Mouse (Mus musculus) right cerebral cortex, postnatal 4 days (tissue): Measurements from ENCODE around the gene Ngfr.
"Not testable (repeated sequence)": the region's sequence is repeated elsewhere in the genome, so short reads cannot be mapped to it uniquely, and the experiment has no call there.

Source experiments
- DNase-seq: peaks from one replicate; pipeline ENCODE4 v3.0.0-alpha.2; 2022

Ngfr gene

GRCm38 (mm10) chr11:95587423-95587951, at the start of gene Ngfr:
TSS of gene Ngfr (minus strand) at chr11:95587735.
- DNase-seq, result peak; percentile 40

GRCm38 (mm10) chr11:95635030-95635429, 47.5 kb upstream of the Ngfr start:
- DNase-seq, result no peak

- DNase-seq, result no peak
Observed at GRCm38 (mm10) chr11:95633512-95634000, 46.0 kb upstream of the Ngfr start.

DNA sequence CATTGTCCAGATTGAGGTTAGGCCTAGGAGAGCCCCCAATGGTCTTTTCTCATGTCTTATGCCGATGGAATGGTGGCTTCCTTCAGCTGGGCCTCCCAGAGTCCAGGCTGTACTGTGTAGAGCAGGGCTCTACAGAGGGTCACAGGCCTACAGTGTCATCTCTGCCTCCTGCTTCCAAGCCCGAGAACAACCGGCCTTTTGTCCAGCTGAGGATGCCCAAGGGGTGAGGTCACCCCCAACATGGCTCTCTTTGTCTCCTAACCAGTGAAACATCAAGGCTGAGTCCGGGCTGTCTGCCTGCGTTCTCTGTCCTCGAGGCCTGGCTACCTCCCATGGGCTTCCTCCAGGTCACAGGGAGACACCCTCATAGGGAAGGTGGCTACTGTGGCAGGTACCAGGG, 44.9 kb upstream of the Ngfr start:
- no peak for DNase-seq

- no peak for DNase-seq
Observed at GRCm38 (mm10) chr11:95631301-95631700, 43.8 kb upstream of the Ngfr start.

DNA sequence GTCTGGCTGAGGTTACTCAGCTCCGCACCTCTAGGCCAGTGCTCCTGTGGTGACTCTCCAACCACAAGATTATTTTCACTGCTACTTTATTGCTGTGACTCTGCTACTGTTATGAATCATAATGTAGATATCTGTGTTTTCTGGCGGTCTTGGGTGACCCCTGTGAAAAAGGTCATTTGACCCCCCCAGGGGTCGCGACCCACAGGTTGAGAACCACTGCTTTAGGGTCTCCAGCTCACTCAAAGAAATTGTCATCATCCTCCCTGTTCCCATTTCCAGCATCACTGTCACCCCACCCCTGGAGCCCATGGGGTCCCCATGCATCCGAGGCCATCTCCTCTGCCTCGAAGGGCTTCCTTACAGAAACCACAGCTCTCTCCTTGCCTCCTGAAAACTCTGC, 43.0 kb upstream of the Ngfr start:
- no peak for DNase-seq

DNA sequence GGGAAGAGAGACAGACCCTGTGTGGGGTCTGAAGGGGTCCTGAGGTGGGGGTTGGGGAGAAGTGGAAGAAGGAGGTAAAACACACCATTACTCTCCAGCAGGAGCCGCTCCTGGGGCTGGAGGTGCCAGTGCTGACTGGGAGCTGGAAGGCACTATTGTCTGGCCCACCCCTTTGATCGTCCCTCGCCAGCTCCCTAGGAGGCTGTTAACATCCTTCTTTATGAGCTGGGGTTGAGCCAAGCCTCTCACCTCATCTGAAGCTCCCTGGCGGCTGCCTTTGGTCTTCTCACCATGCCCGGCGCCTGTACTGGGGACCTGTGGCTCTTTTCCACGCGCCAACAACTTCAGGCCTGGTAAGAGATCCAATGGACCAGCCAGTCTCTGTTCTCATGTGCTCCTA, 34.9 kb upstream of the Ngfr start:
- no peak for DNase-seq

DNA sequence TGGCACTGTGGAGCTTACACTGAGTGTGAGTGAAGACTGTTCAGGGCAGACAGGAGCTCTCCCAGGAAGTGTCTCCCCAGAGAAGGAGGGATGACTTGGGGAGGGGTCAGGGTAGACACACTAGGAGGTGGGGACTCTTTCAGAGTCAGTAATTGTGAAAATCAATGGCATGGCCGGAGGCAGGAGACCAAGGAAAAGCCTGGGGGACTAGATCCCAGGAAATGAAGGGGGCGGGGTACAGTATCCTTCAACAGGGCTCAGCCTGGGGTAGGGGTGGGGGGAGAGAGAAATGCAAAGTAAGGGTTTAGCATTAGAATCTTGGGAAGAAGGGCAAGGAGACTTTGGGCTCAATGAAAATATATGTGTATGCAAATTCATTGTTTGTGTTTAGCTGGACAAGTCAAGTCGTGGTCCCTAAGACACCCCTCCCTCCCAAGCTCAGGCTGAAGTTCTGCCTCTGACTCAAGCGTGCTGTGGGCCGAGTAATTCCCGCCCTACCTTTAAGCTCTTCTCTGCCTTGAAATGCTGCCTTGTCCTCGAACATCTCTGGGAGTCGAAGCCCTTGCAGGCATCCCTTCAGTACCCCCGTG, 34.1 kb upstream of the Ngfr start:
- no peak for DNase-seq

DNA sequence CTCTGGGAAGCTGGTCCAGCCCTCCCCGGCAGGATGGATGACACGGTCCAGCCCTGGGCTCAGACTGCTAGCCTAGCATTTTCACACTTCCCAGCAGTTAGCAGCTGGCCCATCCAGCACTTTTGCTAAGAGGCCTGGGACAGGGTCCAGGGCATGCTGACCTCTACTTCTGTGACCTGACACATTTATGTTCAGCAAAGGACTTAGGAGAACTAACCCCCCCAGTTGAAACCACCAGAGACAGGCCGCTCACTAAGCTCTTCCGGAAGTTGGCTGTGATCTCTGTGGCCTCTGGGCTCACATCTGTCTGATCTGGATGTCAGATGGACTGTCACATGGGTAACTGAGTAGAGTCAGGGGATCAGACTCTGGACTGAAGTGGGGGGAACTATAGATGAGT, 33.5 kb upstream of the Ngfr start:
- no peak for DNase-seq

GRCm38 (mm10) chr11:95619886-95620444, 32.4 kb upstream of the Ngfr start:
- DNase-seq, result no peak

DNA sequence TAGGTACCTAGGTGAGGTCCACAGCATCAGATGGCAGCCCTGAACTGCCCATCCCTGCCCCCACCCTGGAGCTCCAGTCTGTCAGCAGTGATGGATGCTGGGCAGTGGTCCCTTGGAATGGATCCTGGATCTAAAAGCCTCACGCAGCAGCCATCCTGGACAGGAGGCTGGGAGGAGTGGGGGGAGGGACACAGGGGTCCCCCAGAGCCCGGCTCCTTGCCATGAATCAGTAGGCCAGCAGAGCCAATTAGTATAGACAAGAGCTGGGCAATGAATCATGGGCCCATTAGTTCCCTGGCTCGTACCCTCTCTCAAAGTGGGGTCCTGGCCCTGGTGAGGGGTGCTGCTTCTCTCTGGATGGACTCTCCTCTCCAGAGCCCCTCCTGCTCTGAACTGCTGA, 31.5 kb upstream of the Ngfr start:
- DNase-seq, result no peak

DNA sequence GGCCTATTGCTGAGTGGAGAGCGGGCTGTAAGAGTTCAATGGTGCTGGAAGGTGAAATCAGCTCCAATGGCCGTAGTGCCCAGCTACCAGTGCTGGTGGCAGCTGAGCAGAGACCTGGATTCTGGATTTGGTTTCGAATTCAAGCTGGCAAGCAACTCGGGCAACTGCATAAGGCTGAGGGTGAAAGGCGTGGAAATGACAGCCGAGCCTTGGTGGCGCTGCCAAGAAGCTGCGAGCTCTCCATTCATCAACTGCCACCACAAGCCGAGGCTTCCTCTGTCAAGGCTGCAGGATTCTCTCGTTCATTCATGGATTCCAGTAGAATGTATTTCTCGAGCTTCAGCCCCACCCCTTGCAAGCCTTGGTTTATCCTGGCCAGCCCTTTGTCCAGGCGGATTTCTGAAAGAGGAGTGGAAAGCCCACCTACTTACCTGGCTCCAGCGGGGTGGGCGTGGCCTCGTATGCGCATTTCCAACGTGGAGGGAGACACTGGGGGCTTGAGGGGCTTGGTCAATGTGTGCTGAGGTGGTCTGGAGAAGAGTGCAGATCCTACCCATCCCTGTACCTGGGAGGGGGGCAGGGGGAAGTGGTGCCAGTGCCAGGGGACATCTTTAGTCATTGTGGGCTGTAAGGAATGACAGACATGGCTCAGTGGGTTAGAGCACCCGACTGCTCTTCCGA, 30.4 kb upstream of the Ngfr start:
- DNase-seq, result peak; percentile 38

- DNase-seq, result no peak
Observed at GRCm38 (mm10) chr11:95614739-95615138, 27.2 kb upstream of the Ngfr start.

- DNase-seq, result no peak
Observed at GRCm38 (mm10) chr11:95611283-95611682, 23.7 kb upstream of the Ngfr start.

DNA sequence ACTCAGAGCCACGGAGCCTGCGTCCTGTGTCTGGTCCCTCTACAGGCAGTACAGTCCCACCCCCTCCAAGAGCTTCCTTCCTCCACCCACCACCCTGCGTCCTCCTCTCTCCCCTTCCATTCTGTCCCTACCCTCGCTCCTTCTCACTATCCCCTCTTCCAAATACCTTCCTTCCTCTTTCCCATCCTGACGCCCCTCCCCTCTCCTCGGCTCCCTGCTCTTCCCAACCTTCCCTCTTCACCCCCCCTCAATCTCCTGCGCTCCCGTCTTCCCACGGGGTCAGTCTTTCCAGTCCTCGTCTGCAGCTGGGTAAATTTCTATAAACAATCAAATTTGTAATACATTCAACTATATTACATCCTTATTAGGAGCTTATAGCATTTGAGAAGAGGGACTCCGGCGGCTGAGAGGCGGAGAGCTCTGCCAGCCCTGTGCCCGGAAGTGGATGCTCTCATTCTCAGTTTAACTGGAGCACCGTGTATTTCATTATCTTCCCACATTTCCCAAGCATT, 22.9 kb upstream of the Ngfr start:
- no peak for DNase-seq

DNA sequence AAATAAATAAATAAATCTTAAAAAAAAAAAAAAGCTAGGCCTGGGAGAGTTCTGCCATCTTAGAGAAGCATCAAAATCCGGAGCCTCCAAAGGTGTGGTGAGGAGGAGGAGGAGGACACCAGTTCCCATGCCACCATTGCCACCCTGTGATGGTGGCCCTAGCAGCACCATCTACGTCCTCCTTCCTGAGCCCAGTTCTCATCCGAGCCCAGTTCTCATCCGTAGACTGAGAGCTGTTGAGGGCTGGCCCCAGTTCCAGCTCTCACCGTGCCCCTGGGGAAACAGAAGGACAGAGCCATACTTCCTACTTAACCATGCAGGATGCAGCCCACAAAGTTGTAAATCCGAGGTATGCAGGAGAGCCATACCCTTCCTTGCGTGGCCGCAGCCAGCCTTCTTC, 22.4 kb upstream of the Ngfr start:
- no peak for DNase-seq

- not testable (repeated sequence) for DNase-seq
Observed at GRCm38 (mm10) chr11:95607286-95607685, 19.8 kb upstream of the Ngfr start.

GRCm38 (mm10) chr11:95598214-95599062, 10.9 kb upstream of the Ngfr start:
- DNase-seq, result no peak

- no peak for DNase-seq
Observed at GRCm38 (mm10) chr11:95597741-95598140, 10.2 kb upstream of the Ngfr start.

GRCm38 (mm10) chr11:95596704-95597103, 9.2 kb upstream of the Ngfr start:
- no peak for DNase-seq

DNA sequence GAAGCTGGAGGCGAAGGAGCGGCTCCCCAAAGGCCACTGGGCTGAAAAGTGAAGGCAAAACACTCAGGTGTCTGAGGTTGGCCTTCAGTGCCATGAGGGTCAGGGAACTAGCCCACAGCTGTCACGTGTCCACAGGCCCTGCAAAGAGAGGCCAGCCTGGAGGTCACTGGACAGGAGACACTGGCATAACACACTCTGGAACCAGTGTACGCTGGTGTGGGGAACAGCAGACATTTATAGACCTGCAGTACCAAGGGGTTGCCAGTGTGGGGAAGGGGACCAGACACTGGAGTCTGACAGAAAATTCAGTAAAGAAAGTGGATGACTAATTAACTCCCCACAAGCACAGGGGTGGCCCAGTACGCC, 8.6 kb upstream of the Ngfr start:
- DNase-seq, result no peak

DNA sequence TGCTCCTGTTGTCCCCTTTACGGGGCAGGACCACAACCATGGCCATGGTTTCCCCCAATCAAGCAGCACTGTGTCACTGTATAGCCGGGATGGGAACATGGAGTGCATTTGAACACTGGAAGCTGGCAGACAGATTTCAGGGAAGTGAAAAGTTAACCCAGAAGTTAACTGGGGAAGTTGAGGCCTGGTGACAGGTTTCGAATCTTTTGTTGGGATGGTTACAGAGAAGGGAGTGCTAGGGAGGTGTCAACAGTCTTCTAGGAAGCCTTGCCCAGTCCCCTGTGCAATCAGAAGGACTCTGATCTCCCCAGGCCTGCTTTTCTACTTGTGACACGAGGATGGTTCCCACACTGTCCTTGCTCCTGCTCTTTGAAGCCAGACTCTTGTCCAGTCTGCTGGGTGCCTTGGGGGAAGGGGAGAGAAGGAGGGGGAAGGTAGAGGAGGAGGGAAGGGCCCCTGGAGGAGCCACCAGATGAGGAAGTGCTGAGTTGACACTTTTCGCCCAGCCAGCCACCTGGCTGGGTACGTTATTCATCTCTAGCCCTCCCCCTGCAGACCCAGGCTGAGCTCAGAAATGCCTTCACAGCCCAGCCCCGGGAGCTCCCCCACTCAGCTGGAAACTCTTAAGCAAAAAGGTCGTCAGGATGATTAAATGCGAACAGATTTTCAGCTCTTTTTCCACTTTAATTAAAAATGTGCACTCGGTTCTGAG, 8.1 kb upstream of the Ngfr start:
- no peak for DNase-seq
